Mouse (Mus musculus): ENCODE data around the gene Slc17a5. TPM values are rescaled to one million over a fixed set of nuclear protein-coding genes. Genes with fewer than 3 reads are reported as not detected.
"Not testable (repeated sequence)": the region's sequence is repeated elsewhere in the genome, so short reads cannot be mapped to it uniquely, and the experiment has no call there.

The Slc17a5 gene
- total RNA-seq, 2 experiments from 2014 or later, result 6.5 to 6.9 TPM

DNA sequence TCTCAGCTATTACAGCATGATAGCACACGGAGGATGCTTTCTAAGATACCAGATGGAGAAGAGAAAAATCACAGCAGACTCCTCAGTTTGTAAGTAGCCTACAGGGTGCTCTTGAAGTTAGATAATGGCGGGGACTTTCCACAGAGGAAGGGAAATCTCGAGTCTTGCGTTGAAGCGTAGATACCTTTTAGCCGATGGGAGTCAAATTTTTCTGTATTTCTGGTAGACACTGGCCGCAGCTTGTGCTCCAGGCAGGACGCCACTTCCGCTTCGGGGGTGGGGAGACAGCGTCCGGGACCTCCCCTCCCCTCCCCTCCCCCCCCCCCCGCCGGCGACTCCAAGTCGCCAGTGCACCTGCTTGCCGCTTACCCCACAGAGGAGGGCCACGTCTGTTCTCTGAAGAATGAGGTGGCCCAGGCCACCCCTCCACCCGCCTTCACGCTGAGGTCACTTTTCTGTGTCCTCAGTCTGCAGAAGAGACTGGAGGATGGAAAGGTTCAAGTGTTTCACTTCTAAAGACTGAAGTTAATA lies 98.9 kb downstream of the Slc17a5 start, which contains the start of gene Eef1a1:
TSS of gene Eef1a1 (minus strand) at position 262 of the 531 bp plus-strand sequence.
- intact Hi-C loops (cut with DNase I), result no loop called here
- peak; percentile 68 to 72 for DNase-seq

DNA sequence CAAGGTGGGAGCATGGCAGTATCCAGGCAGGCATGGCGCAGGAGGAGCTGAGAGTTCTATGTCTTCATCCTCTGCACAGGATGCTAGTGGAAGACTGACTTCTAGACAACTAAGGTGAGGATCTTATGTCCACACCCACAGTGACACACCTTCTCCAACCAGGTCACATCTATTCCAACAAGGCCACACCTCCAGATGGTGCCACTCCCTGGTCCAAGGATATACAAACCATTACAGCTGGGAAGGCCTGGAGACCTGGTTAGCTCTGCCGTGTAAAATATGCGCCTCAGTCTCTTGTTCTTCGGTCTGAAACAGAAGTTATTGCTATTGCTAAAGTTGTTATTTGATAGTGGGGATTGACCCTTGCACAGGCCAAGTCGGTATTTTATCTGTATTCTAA lies 99.8 kb downstream of the Slc17a5 start:
- intact Hi-C loops (cut with DNase I); DNase-seq: not testable (repeated sequence)

Other genes starting within 250 kb of the Slc17a5 start
- gene Gsta2, start 232.3 kb downstream of the Slc17a5 start, total RNA-seq (2021), result under 1 TPM in 1 of 2 experiments, not detected in 1; 0.46 TPM
- gene Dppa5a, start 219.9 kb downstream of the Slc17a5 start, total RNA-seq (2021), result not detected
- gene Ooep, start 209.3 kb downstream of the Slc17a5 start, total RNA-seq (2021), result not detected
- gene Ddx43, start 192.3 kb downstream of the Slc17a5 start, total RNA-seq (2021), result not detected
- under 1 TPM; 0.54 to 0.56 TPM for gene Cgas, start 144.8 kb downstream of the Slc17a5 start, total RNA-seq (2021)
- 10 to 100 TPM; 24.3 to 25.2 TPM for gene Mto1, start 139.8 kb downstream of the Slc17a5 start, total RNA-seq (2021)
- gene Gm17324, start 139.3 kb downstream of the Slc17a5 start, total RNA-seq (2021), result not detected
- 1,000 to 10,000 TPM; 1,083 to 1,160 TPM for gene Eef1a1, start 98.9 kb downstream of the Slc17a5 start, total RNA-seq (2021)
- 1 to 10 TPM; 1.6 to 1.9 TPM for gene Cd109, start 27.5 kb upstream of the Slc17a5 start, total RNA-seq (2021)